Mouse (Mus musculus) erythroblast, embryonic 14.5 days (primary cell): ENCODE data around the gene Hydin.

Source experiments
- GATA1 ChIP-seq: IDR thresholded peaks from 2 replicates; pipeline ENCODE4 v1.6.1; 2012; ENCODE audit warnings: low read length, inconsistent platforms, mixed read lengths
- TAL1 ChIP-seq: IDR thresholded peaks from 3 replicates; pipeline ENCODE4 v1.6.1; 2012; ENCODE audit warnings: low read length, inconsistent platforms, mixed read lengths

DNA sequence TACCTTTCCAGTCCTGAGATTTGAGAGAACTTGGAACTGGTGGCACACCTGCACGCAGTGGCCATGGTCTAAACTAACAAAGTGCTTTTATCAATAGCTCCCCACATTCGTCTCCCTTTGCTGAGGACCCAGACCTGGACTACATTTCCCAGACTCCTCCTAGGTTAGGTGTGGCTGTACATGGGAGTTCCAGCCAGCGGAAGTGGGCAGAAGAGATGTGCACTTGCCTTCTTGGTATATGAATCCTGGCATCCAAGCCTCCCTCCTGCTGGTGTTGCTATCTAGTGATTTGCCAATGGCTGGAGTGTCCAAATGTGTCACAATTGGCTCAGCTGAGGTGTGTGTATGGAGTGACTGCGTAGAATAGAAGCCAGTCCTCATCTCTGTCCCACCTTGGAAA is 173.8 kb downstream of the Hydin start:
- TF ChIP-seq GATA1 (no peak), TAL1 (no peak)
